Mouse (Mus musculus): Measurements from ENCODE around the gene Gtpbp1. TPM values are rescaled to one million over a fixed set of nuclear protein-coding genes. Genes with fewer than 3 reads are reported as not detected.
A peak's percentile ranks its signal among the peaks of the same experiment; 100 is the strongest.

Gene Gtpbp1
- polyA plus RNA-seq, 1 experiment from 2014 or later: 25.3 TPM

- Histone ChIP-seq H3K27ac (replicated peaks in 1 of 2; ENCODE audit: control insufficient read depth in 1 of 2, insufficient read depth in 1 of 2, low read depth in 2 of 2, low read length in 2 of 2) (peak overlapping the region; percentile 12 to 99), H3K4me2 (ENCODE audit: low read length) (peak overlapping the region; percentile 97), H3K9ac (ENCODE audit: low read length) (peak overlapping the region; percentile 99), H3K27me3 (ENCODE audit: control insufficient read depth, insufficient read depth, low read length) (no peaks in the 10 kb centered on the region), H3K36me3 (ENCODE audit: control insufficient read depth, insufficient read depth, low read length) (no peaks in the 10 kb centered on the region), H3K9me3 (ENCODE audit: control insufficient read depth, low read length) (no peaks in the 10 kb centered on the region), H3K4me1 (ENCODE audit: control insufficient read depth in 2 of 2, insufficient read depth in 2 of 2, low read length in 2 of 2) (peaks cover 25 to 60% of the 10 kb centered on the region in 2 experiments), H3K4me3 (ENCODE audit: control insufficient read depth in 1 of 2, insufficient read depth in 1 of 2, low read depth in 1 of 2, low read length in 2 of 2) (peak overlapping the region; percentile 80 to 96)
- 2% methylated on average over 15 of the region's 15 CpGs for WGBS
- ATAC-seq (ENCODE audit: insufficient number of reproducible peaks, insufficient read depth, low FRiP score, low read depth): no peak
Measured at GRCm38 (mm10) chr15:79686046-79686869, 4.4 kb upstream of the Gtpbp1 start.

GRCm38 (mm10) chr15:79687175-79687574, 3.5 kb upstream of the Gtpbp1 start:
- 0% methylated on average over 21 of the region's 33 CpGs for WGBS
- no peaks in the 10 kb centered on the region for H3K36me3 ChIP-seq (ENCODE audit: control insufficient read depth, insufficient read depth, low read length)
- peak overlapping the region; percentile 80 to 96 for H3K4me3 ChIP-seq (ENCODE audit: control insufficient read depth in 1 of 2, insufficient read depth in 1 of 2, low read depth in 1 of 2, low read length in 2 of 2)
- H3K4me1 ChIP-seq (ENCODE audit: control insufficient read depth in 2 of 2, insufficient read depth in 2 of 2, low read length in 2 of 2): peaks cover 24 to 60% of the 10 kb centered on the region in 2 experiments
- H3K9me3 ChIP-seq (ENCODE audit: control insufficient read depth, low read length): no peaks in the 10 kb centered on the region
- peak overlapping the region; percentile 99 for H3K9ac ChIP-seq (ENCODE audit: low read length)
- no peaks in the 10 kb centered on the region for H3K27me3 ChIP-seq (ENCODE audit: control insufficient read depth, insufficient read depth, low read length)
- H3K4me2 ChIP-seq (ENCODE audit: low read length): peak overlapping the region; percentile 97
- no peak for ATAC-seq (ENCODE audit: insufficient number of reproducible peaks, insufficient read depth, low FRiP score, low read depth)
- peak overlapping the region; percentile 99 to 100 for H3K27ac ChIP-seq (replicated peaks in 1 of 2; ENCODE audit: control insufficient read depth in 1 of 2, insufficient read depth in 1 of 2, low read depth in 2 of 2, low read length in 2 of 2)

- Histone ChIP-seq H3K4me3 (ENCODE audit: control insufficient read depth in 1 of 2, insufficient read depth in 1 of 2, low read depth in 1 of 2, low read length in 2 of 2) (peak within 1 kb of the TSS; percentile 80 to 96), H3K4me1 (ENCODE audit: control insufficient read depth in 2 of 2, insufficient read depth in 2 of 2, low read length in 2 of 2) (peaks cover 24 to 55% of the 10 kb centered on the region in 2 experiments), H3K4me2 (ENCODE audit: low read length) (peak within 1 kb of the TSS; percentile 97), H3K9me3 (ENCODE audit: control insufficient read depth, low read length) (no peaks in the 10 kb centered on the region), H3K36me3 (ENCODE audit: control insufficient read depth, insufficient read depth, low read length) (no peaks in the 10 kb centered on the region), H3K9ac (ENCODE audit: low read length) (peak within 1 kb of the TSS; percentile 99), H3K27ac (replicated peaks in 1 of 2; ENCODE audit: control insufficient read depth in 1 of 2, insufficient read depth in 1 of 2, low read depth in 2 of 2, low read length in 2 of 2) (peak within 1 kb of the TSS; percentile 99 to 100), H3K27me3 (ENCODE audit: control insufficient read depth, insufficient read depth, low read length) (no peaks in the 10 kb centered on the region)
- ATAC-seq (ENCODE audit: insufficient number of reproducible peaks, insufficient read depth, low FRiP score, low read depth): peak; percentile 78
- under 1% methylated on average over 66 of the region's 72 CpGs for WGBS
Measured at GRCm38 (mm10) chr15:79687646-79688267, 2.9 kb upstream of the Gtpbp1 start, which contains the start of gene Josd1. Josd1 (minus strand) TSS chr15:79687919.

GRCm38 (mm10) chr15:79688268-79688956, 2.2 kb upstream of the Gtpbp1 start:
- ATAC-seq (ENCODE audit: insufficient number of reproducible peaks, insufficient read depth, low FRiP score, low read depth): no peak
- H3K9me3 ChIP-seq (ENCODE audit: control insufficient read depth, low read length): no peaks in the 10 kb centered on the region
- H3K9ac ChIP-seq (ENCODE audit: low read length): peak overlapping the region; percentile 99
- peaks cover 19 to 48% of the 10 kb centered on the region in 2 experiments for H3K4me1 ChIP-seq (ENCODE audit: control insufficient read depth in 2 of 2, insufficient read depth in 2 of 2, low read length in 2 of 2)
- 6% methylated on average over 8 of the region's 8 CpGs for WGBS
- H3K4me2 ChIP-seq (ENCODE audit: low read length): peak overlapping the region; percentile 97
- peak overlapping the region; percentile 99 to 100 for H3K27ac ChIP-seq (replicated peaks in 1 of 2; ENCODE audit: control insufficient read depth in 1 of 2, insufficient read depth in 1 of 2, low read depth in 2 of 2, low read length in 2 of 2)
- peak overlapping the region; percentile 80 to 96 for H3K4me3 ChIP-seq (ENCODE audit: control insufficient read depth in 1 of 2, insufficient read depth in 1 of 2, low read depth in 1 of 2, low read length in 2 of 2)
- no peaks in the 10 kb centered on the region for H3K36me3 ChIP-seq (ENCODE audit: control insufficient read depth, insufficient read depth, low read length)
- H3K27me3 ChIP-seq (ENCODE audit: control insufficient read depth, insufficient read depth, low read length): no peaks in the 10 kb centered on the region

- ATAC-seq (ENCODE audit: insufficient number of reproducible peaks, insufficient read depth, low FRiP score, low read depth): no peak
- H3K4me3 ChIP-seq (ENCODE audit: control insufficient read depth in 1 of 2, insufficient read depth in 1 of 2, low read depth in 1 of 2, low read length in 2 of 2): peak overlapping the region; percentile 29 to 32
- H3K36me3 ChIP-seq (ENCODE audit: control insufficient read depth, insufficient read depth, low read length): no peaks in the 10 kb centered on the region
- peaks cover 9 to 34% of the 10 kb centered on the region in 2 experiments for H3K4me1 ChIP-seq (ENCODE audit: control insufficient read depth in 2 of 2, insufficient read depth in 2 of 2, low read length in 2 of 2)
- peak overlapping the region; percentile 53; the same call in 1 of the 2 replicates for H3K9ac ChIP-seq (ENCODE audit: low read length)
- no peaks in the 10 kb centered on the region for H3K9me3 ChIP-seq (ENCODE audit: control insufficient read depth, low read length)
- peak overlapping the region; percentile 66 for H3K4me2 ChIP-seq (ENCODE audit: low read length)
- peak overlapping the region in 1 of 2 experiments; percentile 62; a peak in 3 of 4 replicates for H3K27ac ChIP-seq (replicated peaks in 1 of 2; ENCODE audit: control insufficient read depth in 1 of 2, insufficient read depth in 1 of 2, low read depth in 2 of 2, low read length in 2 of 2)
- H3K27me3 ChIP-seq (ENCODE audit: control insufficient read depth, insufficient read depth, low read length): no peaks in the 10 kb centered on the region
- WGBS: 15% methylated on average over 24 of the region's 24 CpGs
Measured at GRCm38 (mm10) chr15:79689662-79690425, 801 bp upstream of the Gtpbp1 start.

GRCm38 (mm10) chr15:79691023-79691508, 421 bp downstream of the Gtpbp1 start:
- Histone ChIP-seq H3K9me3 (ENCODE audit: control insufficient read depth, low read length) (no peaks in the 10 kb centered on the region), H3K4me2 (ENCODE audit: low read length) (peak overlapping the region; percentile 99), H3K4me1 (ENCODE audit: control insufficient read depth in 2 of 2, insufficient read depth in 2 of 2, low read length in 2 of 2) (peaks cover 5 to 22% of the 10 kb centered on the region in 2 experiments), H3K36me3 (ENCODE audit: control insufficient read depth, insufficient read depth, low read length) (peaks cover under 1% of the 10 kb centered on the region), H3K27me3 (ENCODE audit: control insufficient read depth, insufficient read depth, low read length) (no peaks in the 10 kb centered on the region), H3K9ac (ENCODE audit: low read length) (peak overlapping the region; percentile 93), H3K4me3 (ENCODE audit: control insufficient read depth in 1 of 2, insufficient read depth in 1 of 2, low read depth in 1 of 2, low read length in 2 of 2) (peak overlapping the region; percentile 82 to 95), H3K27ac (replicated peaks in 1 of 2; ENCODE audit: control insufficient read depth in 1 of 2, insufficient read depth in 1 of 2, low read depth in 2 of 2, low read length in 2 of 2) (peak overlapping the region; percentile 50 to 87; a peak in 3 of 4 replicates)
- 0 out of 2 replicates have a peak, but pooled peaks have one; percentile 0 for ATAC-seq (ENCODE audit: insufficient number of reproducible peaks, insufficient read depth, low FRiP score, low read depth)
- WGBS: under 1% methylated on average over 40 of the region's 53 CpGs
